Mouse (Mus musculus): Measurements from ENCODE around the gene Scgb2b18.
"Not testable (repeated sequence)": the region's sequence is repeated elsewhere in the genome, so short reads cannot be mapped to it uniquely, and the experiment has no call there.

Gene Scgb2b18

DNA sequence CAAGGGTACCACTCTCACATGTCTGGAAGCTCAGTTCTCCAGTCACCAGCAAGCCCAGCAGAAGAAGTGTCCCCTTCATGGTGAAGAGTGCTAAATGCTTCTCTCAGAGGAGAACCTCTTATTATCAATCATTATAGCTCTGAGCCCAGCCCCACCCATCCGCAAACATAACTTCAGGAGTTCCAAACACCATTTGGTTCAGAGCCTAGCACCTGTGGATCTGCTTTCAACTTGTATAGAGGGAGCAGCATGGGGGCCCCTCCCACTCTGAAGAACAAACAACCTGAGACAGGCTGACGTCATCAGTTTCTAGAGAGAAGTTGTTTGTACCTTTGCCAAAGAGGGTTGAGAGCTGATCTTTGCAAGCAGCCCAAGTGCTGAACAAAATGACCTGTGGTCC is at the start of gene Scgb2b18:
Gene Scgb2b18, minus strand, starts transcription at position 101 of the 400 bp plus-strand sequence.
- not testable (repeated sequence) for DNase-seq (ENCODE audit: low spot score)

DNA sequence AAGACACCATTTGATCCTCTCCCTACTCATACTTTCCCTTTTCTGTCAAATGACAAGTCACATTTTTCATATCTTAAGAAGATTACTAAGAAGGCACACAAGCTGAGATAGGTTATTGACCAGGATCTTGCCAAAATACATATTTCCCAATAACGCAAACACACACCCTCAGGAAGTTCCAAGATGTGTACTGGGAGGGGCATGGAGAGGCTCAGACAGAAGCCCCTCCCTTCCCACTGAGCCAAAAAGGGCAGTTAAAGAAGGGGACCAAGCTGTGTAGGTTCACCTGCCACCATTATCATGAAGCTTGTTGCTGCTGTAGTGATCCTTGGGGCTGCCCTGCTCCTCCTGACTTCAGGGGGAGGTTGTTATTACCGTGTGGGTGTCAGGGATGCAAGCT is 11.6 kb upstream of the Scgb2b18 start, which contains the start of gene Scgb1b18:
Gene Scgb1b18, plus strand, starts transcription at position 301 of the 400 bp plus-strand sequence.
- DNase-seq (ENCODE audit: low spot score): not testable (repeated sequence)

Measured in lung, postnatal 25 days (tissue).